Mouse (Mus musculus): ENCODE measurements at regions not wholly inside any gene's neighbourhood (a gene's known extent, or its start where the extent isn't known, plus 50 kb on each side); places are given as distances from the start of the nearest gene placed in this dataset.

- Histone ChIP-seq H3K36me3 (no peaks in the 10 kb centered on the region), H3K9ac (no peak overlapping the region), H3K27ac (no peak overlapping the region), H3K27me3 (no peaks in the 10 kb centered on the region), H3K4me1 (no peaks in the 10 kb centered on the region), H3K9me3 (no peaks in the 10 kb centered on the region), H3K4me3 (no peak overlapping the region), H3K4me2 (no peak overlapping the region)
- ATAC-seq (ENCODE audit: borderline replicate concordance, extremely low read depth, low FRiP score, low TSS enrichment) = no peak
These were observed 65.0 kb downstream of the Atxn7l3b start for GRCm38 (mm10) chr10:112863808-112864207.

- Histone ChIP-seq H3K4me1 (no peaks in the 10 kb centered on the region), H3K4me3 (no peak overlapping the region), H3K4me2 (no peak overlapping the region), H3K36me3 (no peaks in the 10 kb centered on the region), H3K27ac (no peak overlapping the region), H3K9ac (no peak overlapping the region), H3K9me3 (no peaks in the 10 kb centered on the region), H3K27me3 (no peaks in the 10 kb centered on the region)
- no peak for ATAC-seq (ENCODE audit: borderline replicate concordance, extremely low read depth, low FRiP score, low TSS enrichment)
- WGBS = 47% methylated on average over 2 of the region's 2 CpGs
These were observed 65.4 kb downstream of the Atxn7l3b start for GRCm38 (mm10) chr10:112863375-112863774.

- Histone ChIP-seq H3K9me3 (no peaks in the 10 kb centered on the region), H3K4me3 (no peak overlapping the region), H3K4me2 (no peak overlapping the region), H3K27ac (no peak overlapping the region), H3K4me1 (no peaks in the 10 kb centered on the region), H3K27me3 (no peaks in the 10 kb centered on the region), H3K36me3 (no peaks in the 10 kb centered on the region), H3K9ac (no peak overlapping the region)
- WGBS = 56% methylated on average over 1 of the region's 1 CpGs
- ATAC-seq (ENCODE audit: borderline replicate concordance, extremely low read depth, low FRiP score, low TSS enrichment) = no peak
These were observed 76.8 kb downstream of the Atxn7l3b start for GRCm38 (mm10) chr10:112851997-112852396.

GRCm38 (mm10) chr10:112846225-112846624 is 82.6 kb downstream of the Atxn7l3b start:
- Histone ChIP-seq H3K36me3 (no peaks in the 10 kb centered on the region), H3K9me3 (no peaks in the 10 kb centered on the region), H3K9ac (no peak overlapping the region), H3K27ac (no peak overlapping the region), H3K4me3 (no peak overlapping the region), H3K4me2 (no peak overlapping the region), H3K27me3 (no peaks in the 10 kb centered on the region), H3K4me1 (no peaks in the 10 kb centered on the region)
- WGBS = 74% methylated on average over 1 of the region's 1 CpGs
- ATAC-seq (ENCODE audit: borderline replicate concordance, extremely low read depth, low FRiP score, low TSS enrichment) = no peak

GRCm38 (mm10) chr10:112837400-112838035 is 91.3 kb downstream of the Atxn7l3b start:
- Histone ChIP-seq H3K9me3 (no peaks in the 10 kb centered on the region), H3K4me3 (no peak overlapping the region), H3K4me1 (no peaks in the 10 kb centered on the region), H3K4me2 (no peak overlapping the region), H3K27ac (no peak overlapping the region), H3K27me3 (no peaks in the 10 kb centered on the region), H3K36me3 (no peaks in the 10 kb centered on the region), H3K9ac (no peak overlapping the region)
- WGBS = 77% methylated on average over 11 of the region's 11 CpGs
- ATAC-seq (ENCODE audit: borderline replicate concordance, extremely low read depth, low FRiP score, low TSS enrichment) = no peak

- H3K4me2 ChIP-seq = no peak overlapping the region
- H3K27ac ChIP-seq = no peak overlapping the region
- H3K9me3 ChIP-seq = no peaks in the 10 kb centered on the region
- WGBS = 53% methylated on average over 9 of the region's 9 CpGs
- no peaks in the 10 kb centered on the region for H3K27me3 ChIP-seq
- no peaks in the 10 kb centered on the region for H3K36me3 ChIP-seq
- H3K9ac ChIP-seq = no peak overlapping the region
- ATAC-seq (ENCODE audit: borderline replicate concordance, extremely low read depth, low FRiP score, low TSS enrichment) = peak; percentile 27; the same call in 1 of the 2 replicates
- H3K4me3 ChIP-seq = no peak overlapping the region
- no peaks in the 10 kb centered on the region for H3K4me1 ChIP-seq
These were observed 92.8 kb downstream of the Atxn7l3b start for GRCm38 (mm10) chr10:112835970-112836369.

GRCm38 (mm10) chr10:112835508-112835907 is 93.3 kb downstream of the Atxn7l3b start:
- no peak overlapping the region for H3K27ac ChIP-seq
- no peaks in the 10 kb centered on the region for H3K4me1 ChIP-seq
- H3K4me3 ChIP-seq = no peak overlapping the region
- no peaks in the 10 kb centered on the region for H3K9me3 ChIP-seq
- no peak overlapping the region for H3K4me2 ChIP-seq
- ATAC-seq (ENCODE audit: borderline replicate concordance, extremely low read depth, low FRiP score, low TSS enrichment) = no peak
- WGBS = 29% methylated on average over 8 of the region's 8 CpGs
- no peak overlapping the region for H3K9ac ChIP-seq
- H3K36me3 ChIP-seq = no peaks in the 10 kb centered on the region
- no peaks in the 10 kb centered on the region for H3K27me3 ChIP-seq

- Histone ChIP-seq H3K27ac (no peak overlapping the region), H3K4me3 (no peak overlapping the region), H3K4me1 (no peaks in the 10 kb centered on the region), H3K9ac (no peak overlapping the region), H3K36me3 (no peaks in the 10 kb centered on the region), H3K9me3 (no peaks in the 10 kb centered on the region), H3K27me3 (no peaks in the 10 kb centered on the region), H3K4me2 (no peak overlapping the region)
- 47% methylated on average over 1 of the region's 1 CpGs for WGBS
- no peak for ATAC-seq (ENCODE audit: borderline replicate concordance, extremely low read depth, low FRiP score, low TSS enrichment)
These were observed 118.6 kb downstream of the Atxn7l3b start for GRCm38 (mm10) chr10:112810181-112810580.

GRCm38 (mm10) chr10:112803557-112803956 is 125.2 kb downstream of the Atxn7l3b start:
- Histone ChIP-seq H3K27ac (no peak overlapping the region), H3K27me3 (no peaks in the 10 kb centered on the region), H3K36me3 (no peaks in the 10 kb centered on the region), H3K4me1 (no peaks in the 10 kb centered on the region), H3K4me3 (no peak overlapping the region), H3K9ac (no peak overlapping the region), H3K9me3 (no peaks in the 10 kb centered on the region), H3K4me2 (no peak overlapping the region)
- ATAC-seq (ENCODE audit: borderline replicate concordance, extremely low read depth, low FRiP score, low TSS enrichment) = no peak
- WGBS = 35% methylated on average over 6 of the region's 6 CpGs

GRCm38 (mm10) chr10:112801560-112801959 is 127.2 kb downstream of the Atxn7l3b start:
- Histone ChIP-seq H3K27me3 (no peaks in the 10 kb centered on the region), H3K9me3 (no peaks in the 10 kb centered on the region), H3K4me3 (no peak overlapping the region), H3K4me2 (no peak overlapping the region), H3K27ac (no peak overlapping the region), H3K4me1 (no peaks in the 10 kb centered on the region), H3K36me3 (no peaks in the 10 kb centered on the region), H3K9ac (no peak overlapping the region)
- 5% methylated on average over 5 of the region's 5 CpGs for WGBS
- ATAC-seq (ENCODE audit: borderline replicate concordance, extremely low read depth, low FRiP score, low TSS enrichment) = no peak

- Histone ChIP-seq H3K36me3 (no peaks in the 10 kb centered on the region), H3K4me3 (no peak overlapping the region), H3K9ac (no peak overlapping the region), H3K27ac (no peak overlapping the region), H3K4me2 (no peak overlapping the region), H3K27me3 (no peaks in the 10 kb centered on the region), H3K4me1 (no peaks in the 10 kb centered on the region), H3K9me3 (no peaks in the 10 kb centered on the region)
- no peak for ATAC-seq (ENCODE audit: borderline replicate concordance, extremely low read depth, low FRiP score, low TSS enrichment)
- 58% methylated on average over 7 of the region's 7 CpGs for WGBS
These were observed 130.2 kb downstream of the Atxn7l3b start for GRCm38 (mm10) chr10:112798603-112799002.

GRCm38 (mm10) chr10:112798090-112798489 is 130.7 kb downstream of the Atxn7l3b start:
- 14% methylated on average over 4 of the region's 4 CpGs for WGBS
- Histone ChIP-seq H3K36me3 (no peaks in the 10 kb centered on the region), H3K4me3 (no peak overlapping the region), H3K4me2 (no peak overlapping the region), H3K27me3 (no peaks in the 10 kb centered on the region), H3K27ac (no peak overlapping the region), H3K9me3 (no peaks in the 10 kb centered on the region), H3K9ac (no peak overlapping the region), H3K4me1 (no peaks in the 10 kb centered on the region)
- no peak for ATAC-seq (ENCODE audit: borderline replicate concordance, extremely low read depth, low FRiP score, low TSS enrichment)

GRCm38 (mm10) chr10:112795938-112796337 is 132.9 kb downstream of the Atxn7l3b start:
- Histone ChIP-seq H3K4me2 (no peak overlapping the region), H3K36me3 (no peaks in the 10 kb centered on the region), H3K4me1 (no peaks in the 10 kb centered on the region), H3K9me3 (no peaks in the 10 kb centered on the region), H3K27me3 (no peaks in the 10 kb centered on the region), H3K4me3 (no peak overlapping the region), H3K27ac (no peak overlapping the region), H3K9ac (no peak overlapping the region)
- ATAC-seq (ENCODE audit: borderline replicate concordance, extremely low read depth, low FRiP score, low TSS enrichment) = no peak
- WGBS = 8% methylated on average over 1 of the region's 1 CpGs
